Comparison of ENCODE assay signal across 15 mouse cellular contexts in genomic region chr6:83027293-83027692, GRCm38 (mm10). TPM values are rescaled to one million over a fixed set of nuclear protein-coding genes. Genes with fewer than 3 reads are reported as not detected.
DNase-seq lines count a peak whose midpoint lies in the region; ATAC-seq and TF ChIP-seq lines count a peak whose summit lies in the region.
"Had no signal": no experiment of that assay in that cellular context is flagged by ENCODE, and none has a peak within 500 bp of the region (broad histone marks: within the 10 kb centered on the region; RNA-seq: fewer than 3 reads in every experiment).

No protein-coding gene starts in this region.

- H3K4me3 ChIP-seq in liver, embryonic 15.5 days (replicated peaks): no peak overlapping the region
- no peak overlapping the region for H3K4me3 ChIP-seq in liver, postnatal 0 days (ENCODE audit: low read depth, low read length)
- no peak overlapping the region for H3K4me3 ChIP-seq in embryonic facial prominence, embryonic 14.5 days (ENCODE audit: low read depth, low read length)
- H3K4me3 ChIP-seq in limb, embryonic 14.5 days (replicated peaks; ENCODE audit: low read length): no peak overlapping the region
- no peak overlapping the region for H3K4me3 ChIP-seq in hindbrain, embryonic 13.5 days
- H3K4me3 ChIP-seq: forebrain, embryonic 15.5 days; midbrain, embryonic 12.5 days had no signal

- no peak for TF ChIP-seq EP300 in liver, postnatal 0 days (IDR thresholded peaks at IDR 0.05; ENCODE audit: low read depth)

- H3K4me2 ChIP-seq in liver, embryonic 15.5 days: no peak overlapping the region
- no peak overlapping the region for H3K4me2 ChIP-seq in liver, postnatal 0 days (ENCODE audit: low read depth, low read length)
- no peak overlapping the region for H3K4me2 ChIP-seq in embryonic facial prominence, embryonic 14.5 days (ENCODE audit: low read depth, low read length)
- H3K4me2 ChIP-seq in limb, embryonic 14.5 days (replicated peaks; ENCODE audit: low read depth, low read length, severe bottlenecking): no peak overlapping the region
- no peak overlapping the region for H3K4me2 ChIP-seq in hindbrain, embryonic 13.5 days
- H3K4me2 ChIP-seq: forebrain, embryonic 15.5 days; midbrain, embryonic 12.5 days had no signal

- no peak for TF ChIP-seq POLR2A in limb, embryonic 14.5 days (IDR thresholded peaks at IDR 0.05; ENCODE audit: borderline replicate concordance, extremely low read depth, insufficient read depth, insufficient read length)

- peaks cover 78% of the 10 kb centered on the region for H3K4me1 ChIP-seq in liver, embryonic 15.5 days (replicated peaks)
- peaks cover 33% of the 10 kb centered on the region for H3K4me1 ChIP-seq in liver, postnatal 0 days (ENCODE audit: insufficient read depth)
- H3K4me1 ChIP-seq in embryonic facial prominence, embryonic 14.5 days (ENCODE audit: control insufficient read depth, insufficient read depth, low read length): peaks cover 15% of the 10 kb centered on the region
- H3K4me1 ChIP-seq in limb, embryonic 14.5 days (ENCODE audit: control insufficient read depth, insufficient read depth, low read length): peaks cover 7% of the 10 kb centered on the region
- peaks cover 5% of the 10 kb centered on the region for H3K4me1 ChIP-seq in hindbrain, embryonic 13.5 days (replicated peaks)

- peaks cover 30% of the 10 kb centered on the region for H3K36me3 ChIP-seq in liver, embryonic 15.5 days (replicated peaks)
- peaks cover 14% of the 10 kb centered on the region for H3K36me3 ChIP-seq in liver, postnatal 0 days (replicated peaks; ENCODE audit: insufficient read depth, low read length)
- H3K36me3 ChIP-seq in embryonic facial prominence, embryonic 14.5 days (ENCODE audit: control insufficient read depth, insufficient read depth, low read length): no peaks in the 10 kb centered on the region
- H3K36me3 ChIP-seq in limb, embryonic 14.5 days (ENCODE audit: control insufficient read depth, insufficient read depth, low read length): peaks cover 3% of the 10 kb centered on the region; the same call in 1 of the 2 replicates
- no peaks in the 10 kb centered on the region for H3K36me3 ChIP-seq in hindbrain, embryonic 13.5 days
- H3K36me3 ChIP-seq: forebrain, embryonic 15.5 days; midbrain, embryonic 12.5 days had no signal

- DNase-seq in liver, postnatal 0 days: no peak
- DNase-seq in brain, adult 2 months (ENCODE audit: low read depth, low spot score): peak; percentile 36
- no peak for DNase-seq in embryonic facial prominence, embryonic 14.5 days (ENCODE audit: low spot score)
- no peak for DNase-seq in limb, embryonic 14.5 days (ENCODE audit: low spot score)
- DNase-seq in adrenal gland, postnatal 4 days (ENCODE audit: low spot score in 2 of 2): no peak
- DNase-seq: adrenal gland, adult 2 months; cerebellum, adult 9-11 months; embryo, embryonic 11 days; kidney, adult 2 months; kidney, postnatal 10 days; thymus, postnatal 36 days had no signal

- WGBS in liver, embryonic 15.5 days (ENCODE audit: insufficient replicate concordance): 71% methylated on average over 8 of the region's 8 CpGs
- 75% methylated on average over 8 of the region's 8 CpGs for WGBS in liver, postnatal 0 days (ENCODE audit: insufficient replicate concordance)
- 60% methylated on average over 8 of the region's 8 CpGs for WGBS in embryonic facial prominence, embryonic 14.5 days
- 71% methylated on average over 8 of the region's 8 CpGs for WGBS in limb, embryonic 14.5 days
- WGBS in hindbrain, embryonic 13.5 days: 68% methylated on average over 8 of the region's 8 CpGs

- ATAC-seq in liver, embryonic 15.5 days (ENCODE audit: insufficient read depth): no peak
- ATAC-seq in liver, postnatal 0 days: no peak
- no peak for ATAC-seq in embryonic facial prominence, embryonic 14.5 days (ENCODE audit: low read depth)
- no peak for ATAC-seq in limb, embryonic 14.5 days (ENCODE audit: low FRiP score, low read depth)
- no peak for ATAC-seq in hindbrain, embryonic 13.5 days (ENCODE audit: low FRiP score)
- ATAC-seq: forebrain, embryonic 15.5 days had no signal

- TF ChIP-seq CTCF in liver, postnatal 0 days (IDR thresholded peaks at IDR 0.05; ENCODE audit: low read depth): no peak

- H3K27me3 ChIP-seq in liver, embryonic 15.5 days: 0 out of 2 replicates have a peak, but pooled peaks cover 13% of the 10 kb centered on the region
- H3K27me3 ChIP-seq in liver, postnatal 0 days (ENCODE audit: insufficient read depth, low read length): peaks cover 13% of the 10 kb centered on the region; the same call in 1 of the 2 replicates
- peaks cover 18% of the 10 kb centered on the region; the same call in 1 of the 2 replicates for H3K27me3 ChIP-seq in embryonic facial prominence, embryonic 14.5 days (replicated peaks; ENCODE audit: control insufficient read depth, insufficient read depth, low read length)
- H3K27me3 ChIP-seq in limb, embryonic 14.5 days (ENCODE audit: control insufficient read depth, insufficient read depth, low read length): peaks cover 7% of the 10 kb centered on the region; the same call in 1 of the 2 replicates
- H3K27me3 ChIP-seq in hindbrain, embryonic 13.5 days: peaks cover 49% of the 10 kb centered on the region

- H3K9me3 ChIP-seq in liver, embryonic 15.5 days (replicated peaks): no peaks in the 10 kb centered on the region
- H3K9me3 ChIP-seq in liver, postnatal 0 days (ENCODE audit: low read length): no peaks in the 10 kb centered on the region
- no peaks in the 10 kb centered on the region for H3K9me3 ChIP-seq in embryonic facial prominence, embryonic 14.5 days (ENCODE audit: control insufficient read depth, low read length)
- H3K9me3 ChIP-seq in limb, embryonic 14.5 days (ENCODE audit: control insufficient read depth, low read length): no peaks in the 10 kb centered on the region
- H3K9me3 ChIP-seq in hindbrain, embryonic 13.5 days: no peaks in the 10 kb centered on the region
- H3K9me3 ChIP-seq: forebrain, embryonic 15.5 days; midbrain, embryonic 12.5 days had no signal

- H3K9ac ChIP-seq in liver, embryonic 15.5 days: no peak overlapping the region
- H3K9ac ChIP-seq in liver, postnatal 0 days (replicated peaks): no peak overlapping the region
- no peak overlapping the region for H3K9ac ChIP-seq in embryonic facial prominence, embryonic 14.5 days (ENCODE audit: low read depth, low read length)
- 0 out of 2 replicates have a peak overlapping the region, but pooled peaks have one; percentile 12 for H3K9ac ChIP-seq in limb, embryonic 14.5 days (ENCODE audit: low read depth, low read length, severe bottlenecking)
- no peak overlapping the region for H3K9ac ChIP-seq in hindbrain, embryonic 13.5 days
- H3K9ac ChIP-seq: forebrain, embryonic 15.5 days; midbrain, embryonic 12.5 days had no signal

- 0 out of 2 replicates have a peak overlapping the region, but pooled peaks have one; percentile 52 for H3K27ac ChIP-seq in liver, embryonic 15.5 days (replicated peaks)
- H3K27ac ChIP-seq in liver, postnatal 0 days (ENCODE audit: low read depth): no peak overlapping the region
- 0 out of 2 replicates have a peak overlapping the region, but pooled peaks have one; percentile 33 for H3K27ac ChIP-seq in embryonic facial prominence, embryonic 14.5 days (replicated peaks; ENCODE audit: low read depth, low read length)
- H3K27ac ChIP-seq in limb, embryonic 14.5 days (replicated peaks; ENCODE audit: low read depth, low read length): peak overlapping the region; percentile 28; the same call in 1 of the 2 replicates
- H3K27ac ChIP-seq in hindbrain, embryonic 13.5 days: no peak overlapping the region
- H3K27ac ChIP-seq: forebrain, embryonic 15.5 days; midbrain, embryonic 12.5 days had no signal

RNA-seq across cellular contexts. Expression of gene Dok1, which starts 6.0 kb away (rescaled TPM):
- 19.9 and 21.1 TPM in 2 replicates for polyA plus RNA-seq in liver, embryonic 15.5 days (2015; fragmentation: Nextera tagmentation; extraction: Ambion mirVana)
- 11.3 and 11.8 TPM in 2 replicates for polyA plus RNA-seq in liver, postnatal 0 days (2015; fragmentation: Nextera tagmentation; extraction: Ambion mirVana)
- polyA plus RNA-seq in embryonic facial prominence, embryonic 14.5 days (2014; fragmentation: Nextera tagmentation; extraction: Ambion mirVana): 6.7 and 8.7 TPM in 2 replicates
- polyA plus RNA-seq in limb, embryonic 14.5 days (2012; rRNA removed): 17.1 and 17.4 TPM in 2 replicates
- 9.6 and 11.4 TPM in 2 replicates for polyA plus RNA-seq in limb, embryonic 14.5 days (2014; fragmentation: Nextera tagmentation; extraction: Ambion mirVana)
- polyA plus RNA-seq in hindbrain, embryonic 13.5 days (2015; fragmentation: Nextera tagmentation; extraction: Ambion mirVana): 2.8 and 3.6 TPM in 2 replicates
- 10 to 100 TPM; 16.1 to 16.2 TPM for total RNA-seq in adrenal gland, postnatal 4 days (2021)

RNA-seq across cellular contexts. Expression of gene Loxl3, which starts 6.7 kb away (rescaled TPM):
- polyA plus RNA-seq in liver, embryonic 15.5 days (2015; fragmentation: Nextera tagmentation; extraction: Ambion mirVana): 1.7 and 2.1 TPM in 2 replicates
- 1.2 and 1.7 TPM in 2 replicates for polyA plus RNA-seq in liver, postnatal 0 days (2015; fragmentation: Nextera tagmentation; extraction: Ambion mirVana)
- polyA plus RNA-seq in embryonic facial prominence, embryonic 14.5 days (2014; fragmentation: Nextera tagmentation; extraction: Ambion mirVana): 19.7 and 21.4 TPM in 2 replicates
- 55.6 and 58.6 TPM in 2 replicates for polyA plus RNA-seq in limb, embryonic 14.5 days (2012; rRNA removed)
- 24.1 and 26.0 TPM in 2 replicates for polyA plus RNA-seq in limb, embryonic 14.5 days (2014; fragmentation: Nextera tagmentation; extraction: Ambion mirVana)
- 5.9 and 6.8 TPM in 2 replicates for polyA plus RNA-seq in hindbrain, embryonic 13.5 days (2015; fragmentation: Nextera tagmentation; extraction: Ambion mirVana)
- total RNA-seq in adrenal gland, postnatal 4 days (2021): 1 to 10 TPM; 6.2 to 9.4 TPM

RNA-seq across cellular contexts. Expression of gene Aup1, which starts 27.0 kb away (rescaled TPM):
- 189 and 201 TPM in 2 replicates for polyA plus RNA-seq in liver, embryonic 15.5 days (2015; fragmentation: Nextera tagmentation; extraction: Ambion mirVana)
- polyA plus RNA-seq in liver, postnatal 0 days (2015; fragmentation: Nextera tagmentation; extraction: Ambion mirVana): 175 and 180 TPM in 2 replicates
- 118 and 121 TPM in 2 replicates for polyA plus RNA-seq in embryonic facial prominence, embryonic 14.5 days (2014; fragmentation: Nextera tagmentation; extraction: Ambion mirVana)
- polyA plus RNA-seq in limb, embryonic 14.5 days (2012; rRNA removed): 331 and 427 TPM in 2 replicates
- 131 and 136 TPM in 2 replicates for polyA plus RNA-seq in limb, embryonic 14.5 days (2014; fragmentation: Nextera tagmentation; extraction: Ambion mirVana)
- 168 and 178 TPM in 2 replicates for polyA plus RNA-seq in hindbrain, embryonic 13.5 days (2015; fragmentation: Nextera tagmentation; extraction: Ambion mirVana)
- 100 to 1,000 TPM; 170 to 175 TPM for total RNA-seq in adrenal gland, postnatal 4 days (2021)

RNA-seq across cellular contexts. Expression of gene Htra2, which starts 27.8 kb away (rescaled TPM):
- 87.9 and 93.6 TPM in 2 replicates for polyA plus RNA-seq in liver, embryonic 15.5 days (2015; fragmentation: Nextera tagmentation; extraction: Ambion mirVana)
- 33.8 and 34.7 TPM in 2 replicates for polyA plus RNA-seq in liver, postnatal 0 days (2015; fragmentation: Nextera tagmentation; extraction: Ambion mirVana)
- 43.0 and 46.3 TPM in 2 replicates for polyA plus RNA-seq in embryonic facial prominence, embryonic 14.5 days (2014; fragmentation: Nextera tagmentation; extraction: Ambion mirVana)
- polyA plus RNA-seq in limb, embryonic 14.5 days (2012; rRNA removed): 99.8 and 116 TPM in 2 replicates
- 47.0 and 48.4 TPM in 2 replicates for polyA plus RNA-seq in limb, embryonic 14.5 days (2014; fragmentation: Nextera tagmentation; extraction: Ambion mirVana)
- 68.6 and 74.6 TPM in 2 replicates for polyA plus RNA-seq in hindbrain, embryonic 13.5 days (2015; fragmentation: Nextera tagmentation; extraction: Ambion mirVana)
- 10 to 100 TPM; 63.3 to 68.5 TPM for total RNA-seq in adrenal gland, postnatal 4 days (2021)

RNA-seq across cellular contexts. Expression of gene Dqx1, which starts 30.4 kb away (rescaled TPM):
- 6.8 and 7.8 TPM in 2 replicates for polyA plus RNA-seq in liver, embryonic 15.5 days (2015; fragmentation: Nextera tagmentation; extraction: Ambion mirVana)
- polyA plus RNA-seq in liver, postnatal 0 days (2015; fragmentation: Nextera tagmentation; extraction: Ambion mirVana): 7.5 and 8.2 TPM in 2 replicates
- polyA plus RNA-seq in embryonic facial prominence, embryonic 14.5 days (2014; fragmentation: Nextera tagmentation; extraction: Ambion mirVana): 0.65 and 0.67 TPM in 2 replicates
- 1.9 and 2.5 TPM in 2 replicates for polyA plus RNA-seq in limb, embryonic 14.5 days (2012; rRNA removed)
- polyA plus RNA-seq in limb, embryonic 14.5 days (2014; fragmentation: Nextera tagmentation; extraction: Ambion mirVana): 0.35 and 0.37 TPM in 2 replicates
- 0.81 and 0.91 TPM in 2 replicates for polyA plus RNA-seq in hindbrain, embryonic 13.5 days (2015; fragmentation: Nextera tagmentation; extraction: Ambion mirVana)
- total RNA-seq in adrenal gland, postnatal 4 days (2021): 1 to 10 TPM; 4.1 to 4.4 TPM

Comparison
In these comparisons a context has a peak if more than half of its experiments do, and no peak if none do; other contexts are left out.
1. H3K27ac ChIP-seq: peak in liver, embryonic 15.5 days (single experiment), embryonic facial prominence, embryonic 14.5 days (single experiment) and limb, embryonic 14.5 days (single experiment); none in liver, postnatal 0 days (single experiment) and hindbrain, embryonic 13.5 days (single experiment).